Mouse (Mus musculus) brain, embryonic 14.5 days (tissue): ENCODE results near the gene Dgkg.

Experiments
- CTCF ChIP-seq: fragments of 200-500 bp; IDR thresholded peaks from 2 replicates; pipeline ENCODE4 v1.5.1; 2012; ENCODE audit warnings: inconsistent platforms, mild to moderate bottlenecking, moderate library complexity, borderline replicate concordance; ENCODE audit not compliant: insufficient read depth, insufficient read length; ENCODE audit errors: extremely low read depth
- POLR2A ChIP-seq: fragments of 200-500 bp; IDR thresholded peaks from 2 replicates; pipeline ENCODE4 v1.6.1; 2012; ENCODE audit warnings: mild to moderate bottlenecking, inconsistent platforms, borderline replicate concordance; ENCODE audit not compliant: poor library complexity, insufficient read depth, insufficient read length, severe bottlenecking; ENCODE audit errors: extremely low read depth

GRCm38 (mm10) chr16:22444786-22445185, 212.2 kb downstream of the Dgkg start:
- TF ChIP-seq CTCF, result no peak
- TF ChIP-seq POLR2A, result no peak
